Mouse (Mus musculus) mesoderm, embryonic 11.5 days (tissue): Measurements from ENCODE around the gene Dlx5.

Experiments used
- DNase-seq: peaks from one replicate; pipeline ENCODE4 v3.0.0-alpha.2; 2012; ENCODE audit warnings: low read depth, low spot score

Gene Dlx5

GRCm38 (mm10) chr6:6881638-6882190 is at the start of gene Dlx5:
Gene Dlx5, minus strand, starts transcription at chr6:6882085.
- DNase-seq: peak; percentile 49

GRCm38 (mm10) chr6:6931507-6931906 is 49.6 kb upstream of the Dlx5 start:
- DNase-seq: no peak

- DNase-seq: no peak
These were observed 48.9 kb upstream of the Dlx5 start for GRCm38 (mm10) chr6:6930831-6931230.

GRCm38 (mm10) chr6:6925264-6925663 is 43.4 kb upstream of the Dlx5 start:
- no peak for DNase-seq

GRCm38 (mm10) chr6:6917334-6917733 is 35.4 kb upstream of the Dlx5 start:
- DNase-seq: no peak

GRCm38 (mm10) chr6:6915526-6915915 is 33.6 kb upstream of the Dlx5 start:
- DNase-seq: no peak

- DNase-seq: peak; percentile 71
These were observed 33.1 kb upstream of the Dlx5 start for GRCm38 (mm10) chr6:6914849-6915525.

GRCm38 (mm10) chr6:6914304-6914703 is 32.4 kb upstream of the Dlx5 start:
- DNase-seq: no peak

- DNase-seq: no peak
These were observed 27.7 kb upstream of the Dlx5 start for GRCm38 (mm10) chr6:6909586-6909985.

GRCm38 (mm10) chr6:6890047-6890446 is 8.2 kb upstream of the Dlx5 start:
- no peak for DNase-seq

GRCm38 (mm10) chr6:6886225-6886624 is 4.3 kb upstream of the Dlx5 start:
- DNase-seq: no peak

GRCm38 (mm10) chr6:6884897-6885296 is 3.0 kb upstream of the Dlx5 start:
- peak; percentile 84 for DNase-seq

- peak; percentile 5 for DNase-seq
These were observed 447 bp upstream of the Dlx5 start for GRCm38 (mm10) chr6:6882266-6882797.

GRCm38 (mm10) chr6:6881115-6881637 is 709 bp downstream of the Dlx5 start:
- DNase-seq: peak; percentile 10

GRCm38 (mm10) chr6:6880361-6881114 is 1.3 kb downstream of the Dlx5 start:
- DNase-seq: peak; percentile 36

GRCm38 (mm10) chr6:6879371-6880325 is 2.2 kb downstream of the Dlx5 start:
- DNase-seq: peak; percentile 26

GRCm38 (mm10) chr6:6878841-6879291 is 3.0 kb downstream of the Dlx5 start:
- DNase-seq: peak; percentile 51

GRCm38 (mm10) chr6:6877981-6878840 is 3.7 kb downstream of the Dlx5 start:
- DNase-seq: peak; percentile 31

- DNase-seq: no peak
These were observed 4.5 kb downstream of the Dlx5 start for GRCm38 (mm10) chr6:6877346-6877910.

- DNase-seq: peak; percentile 7
These were observed 5.2 kb downstream of the Dlx5 start for GRCm38 (mm10) chr6:6876731-6877130.
